Mouse (Mus musculus) midbrain, postnatal 0 days (tissue): ENCODE measurements around the gene Prdm16. TPM values are rescaled to one million over a fixed set of nuclear protein-coding genes. Genes with fewer than 3 reads are reported as not detected.

Source experiments
- ATAC-seq: fragments of 200-750 bp; cut with Nextera tagmentation; 2 replicates; pipeline ENCODE4 v1.8.0; 2017; ENCODE audit warnings: moderate number of reproducible peaks, mild to moderate bottlenecking, moderate TSS enrichment, moderate library complexity; ENCODE audit not compliant: low FRiP score
- DNase-seq: peaks from one replicate; pipeline ENCODE4 v3.0.0-alpha.2; 2015; ENCODE audit warnings: low spot score
- H3K27ac ChIP-seq: fragments of 300-500 bp; sonication (generic); 2 replicates; pipeline ENCODE4 v1.5.1; 2014; ENCODE audit warnings: low read depth, mild to moderate bottlenecking, low read length, mixed read lengths
- H3K27me3 ChIP-seq: fragments of 300-500 bp; sonication (generic); 2 replicates; pipeline ENCODE4 v1.6.1; 2014; ENCODE audit warnings: low read length, control low read depth, mixed read lengths; ENCODE audit not compliant: insufficient read depth
- H3K36me3 ChIP-seq: fragments of 300-500 bp; sonication (generic); 2 replicates; pipeline ENCODE4 v1.6.1; 2014; ENCODE audit warnings: low read length, control low read depth, mixed read lengths; ENCODE audit not compliant: insufficient read depth
- H3K4me1 ChIP-seq: fragments of 300-500 bp; sonication (generic); 2 replicates; pipeline ENCODE4 v1.6.1; 2014; ENCODE audit warnings: mild to moderate bottlenecking, control low read depth, antibody characterized with exemption, low read length, mixed read lengths; ENCODE audit not compliant: insufficient read depth
- H3K4me2 ChIP-seq: fragments of 300-500 bp; sonication (generic); 2 replicates; pipeline ENCODE4 v1.6.1; 2014; ENCODE audit warnings: low read depth, mild to moderate bottlenecking, low read length, mixed read lengths; ENCODE audit not compliant: poor library complexity, severe bottlenecking
- H3K4me3 ChIP-seq: fragments of 300-500 bp; sonication (generic); 2 replicates; pipeline ENCODE4 v1.5.1; 2014; ENCODE audit warnings: low read depth, mild to moderate bottlenecking, low read length, moderate library complexity
- H3K9ac ChIP-seq: fragments of 300-500 bp; sonication (generic); replicated peaks from 2 replicates; pipeline ENCODE4 v1.6.1; 2014; ENCODE audit warnings: mild to moderate bottlenecking, low read length, moderate library complexity, mixed read lengths; ENCODE audit not compliant: poor library complexity, severe bottlenecking
- H3K9me3 ChIP-seq: fragments of 300-500 bp; sonication (generic); 2 replicates; pipeline ENCODE4 v1.6.1; 2016; ENCODE audit warnings: low read length, control low read depth
- CTCF ChIP-seq: IDR thresholded peaks from 2 replicates; pipeline ENCODE4 v1.5.1; 2016; ENCODE audit warnings: antibody characterized with exemption, mild to moderate bottlenecking
- whole genome bisulfite sequencing: fragments of 180-500 bp; shearing (Covaris S2); extraction: QIAGEN DNeasy Blood & Tissue Kit; methylation state at CpG from one replicate; pipeline ENCODE4 v1.1.7; 2014; 5-methylcytosine and 5-hydroxymethylcytosine counted together
- polyA plus RNA-seq: library from polyadenylated mRNA; unstranded; fragments of >200 nt; fragmentation: Nextera tagmentation; extraction: Ambion mirVana; gene quantifications from 2 replicates; pipeline ENCODE4 v1.2.1, GENCODE M21; 2015
- total RNA-seq: library from RNA; depleted of rRNA; stranded (reverse); fragments of >200 nt; gene quantifications from 2 replicates; pipeline ENCODE4 v1.2.3, GENCODE M21; 2014

Prdm16 gene
- total and polyA plus RNA-seq, 2 experiments from 2014 or later: 9.3 to 10.7 TPM

DNA sequence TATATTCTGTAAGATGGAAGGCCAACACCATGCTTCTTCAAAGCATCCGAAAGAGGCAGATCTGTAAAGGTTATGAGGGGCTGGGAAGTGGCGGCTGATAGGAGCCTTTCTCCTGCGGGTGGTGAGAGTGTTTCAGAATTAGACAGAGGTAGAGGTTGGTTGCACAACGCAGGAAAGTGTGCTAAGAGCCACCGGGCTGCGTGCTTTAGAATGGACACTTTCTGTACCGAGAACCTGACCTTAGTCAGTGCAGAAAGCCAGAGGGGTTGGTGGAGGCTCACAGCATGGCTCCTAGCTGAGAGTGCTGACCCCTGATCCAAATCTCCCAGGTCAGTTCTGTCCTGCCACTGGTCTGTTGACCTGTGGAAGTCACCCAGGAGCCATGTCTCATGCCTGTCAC lies 106.3 kb downstream of the Prdm16 start:
- WGBS: 72% methylated on average over 7 of the region's 7 CpGs
- H3K4me1 ChIP-seq: no peaks in the 10 kb centered on the region
- no peak overlapping the region for H3K4me2 ChIP-seq

DNA sequence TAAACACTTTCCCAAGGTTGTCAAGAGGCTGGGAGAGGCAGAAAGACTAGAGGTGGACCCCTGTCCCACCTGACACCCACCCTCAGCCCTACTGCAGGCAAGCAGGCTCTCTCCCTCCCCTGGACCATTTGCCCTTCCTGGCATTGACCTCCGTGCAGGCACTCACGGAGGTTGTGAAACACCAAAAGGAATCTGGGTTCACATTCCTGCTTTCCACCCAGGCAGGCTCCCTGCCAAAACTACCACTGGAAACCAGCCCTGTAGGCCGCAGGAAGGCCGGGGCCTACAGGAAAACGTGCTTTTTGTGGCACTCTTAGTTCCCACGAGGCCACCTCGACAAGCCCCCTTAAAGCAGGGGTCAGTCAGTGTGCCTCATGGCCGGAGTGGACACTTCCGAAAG lies 109.2 kb downstream of the Prdm16 start:
- TF ChIP-seq CTCF: no peak
- no peak for ATAC-seq
- H3K9me3 ChIP-seq: no peaks in the 10 kb centered on the region
- no peak for DNase-seq
- 72% methylated on average over 9 of the region's 9 CpGs for WGBS
- H3K9ac ChIP-seq: no peak overlapping the region
- H3K27me3 ChIP-seq: no peaks in the 10 kb centered on the region
- H3K4me1 ChIP-seq: no peaks in the 10 kb centered on the region
- no peaks in the 10 kb centered on the region for H3K36me3 ChIP-seq
- H3K4me2 ChIP-seq: no peak overlapping the region
- H3K27ac ChIP-seq: no peak overlapping the region
- H3K4me3 ChIP-seq: no peak overlapping the region

More for the DNA sequence above, 106.3 kb downstream of the Prdm16 start:
- no peak for ATAC-seq
- H3K27me3 ChIP-seq: no peaks in the 10 kb centered on the region
- no peaks in the 10 kb centered on the region for H3K9me3 ChIP-seq
- H3K27ac ChIP-seq: no peak overlapping the region
- H3K9ac ChIP-seq: no peak overlapping the region
- no peak for TF ChIP-seq CTCF
- no peak for DNase-seq
- no peak overlapping the region for H3K4me3 ChIP-seq
- no peaks in the 10 kb centered on the region for H3K36me3 ChIP-seq

GRCm38 (mm10) chr4:154526351-154526786 lies 110.3 kb downstream of the Prdm16 start:
- no peak for ATAC-seq

DNA sequence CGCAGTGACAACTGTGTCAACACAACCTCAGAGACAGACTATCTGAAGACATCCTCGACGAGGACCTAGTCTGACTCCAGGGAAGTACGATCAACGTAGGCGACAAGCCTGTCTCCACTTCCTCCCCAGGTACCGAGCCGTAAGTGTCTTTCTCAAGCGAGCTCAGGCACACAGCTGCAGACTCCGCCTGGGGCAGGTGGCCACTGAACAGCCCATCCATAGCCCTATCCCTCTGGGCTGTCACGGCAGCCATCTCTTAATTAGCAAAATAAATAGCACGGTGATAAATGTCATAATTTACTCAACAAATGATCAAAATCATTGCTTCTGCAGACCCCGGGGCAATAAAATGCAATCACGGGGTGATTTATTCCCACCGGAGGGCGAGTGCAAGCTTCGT lies 112.8 kb downstream of the Prdm16 start:
- Histone ChIP-seq H3K27me3 (peaks cover 5% of the 10 kb centered on the region; the same call in 1 of the 2 replicates), H3K36me3 (no peaks in the 10 kb centered on the region), H3K9ac (no peak overlapping the region), H3K4me1 (no peaks in the 10 kb centered on the region; the same call in 1 of the 2 replicates), H3K9me3 (no peaks in the 10 kb centered on the region), H3K27ac (no peak overlapping the region), H3K4me3 (no peak overlapping the region), H3K4me2 (no peak overlapping the region)
- 48% methylated on average over 17 of the region's 17 CpGs for WGBS
- DNase-seq: no peak
- no peak for TF ChIP-seq CTCF
- no peak for ATAC-seq

More at GRCm38 (mm10) chr4:154526351-154526786, 110.3 kb downstream of the Prdm16 start:
- Histone ChIP-seq H3K4me1 (no peaks in the 10 kb centered on the region), H3K27me3 (no peaks in the 10 kb centered on the region), H3K9me3 (no peaks in the 10 kb centered on the region), H3K36me3 (no peaks in the 10 kb centered on the region), H3K4me2 (no peak overlapping the region), H3K27ac (no peak overlapping the region), H3K4me3 (no peak overlapping the region), H3K9ac (no peak overlapping the region)
- DNase-seq: no peak
- WGBS: 81% methylated on average over 6 of the region's 6 CpGs
- TF ChIP-seq CTCF: no peak

DNA sequence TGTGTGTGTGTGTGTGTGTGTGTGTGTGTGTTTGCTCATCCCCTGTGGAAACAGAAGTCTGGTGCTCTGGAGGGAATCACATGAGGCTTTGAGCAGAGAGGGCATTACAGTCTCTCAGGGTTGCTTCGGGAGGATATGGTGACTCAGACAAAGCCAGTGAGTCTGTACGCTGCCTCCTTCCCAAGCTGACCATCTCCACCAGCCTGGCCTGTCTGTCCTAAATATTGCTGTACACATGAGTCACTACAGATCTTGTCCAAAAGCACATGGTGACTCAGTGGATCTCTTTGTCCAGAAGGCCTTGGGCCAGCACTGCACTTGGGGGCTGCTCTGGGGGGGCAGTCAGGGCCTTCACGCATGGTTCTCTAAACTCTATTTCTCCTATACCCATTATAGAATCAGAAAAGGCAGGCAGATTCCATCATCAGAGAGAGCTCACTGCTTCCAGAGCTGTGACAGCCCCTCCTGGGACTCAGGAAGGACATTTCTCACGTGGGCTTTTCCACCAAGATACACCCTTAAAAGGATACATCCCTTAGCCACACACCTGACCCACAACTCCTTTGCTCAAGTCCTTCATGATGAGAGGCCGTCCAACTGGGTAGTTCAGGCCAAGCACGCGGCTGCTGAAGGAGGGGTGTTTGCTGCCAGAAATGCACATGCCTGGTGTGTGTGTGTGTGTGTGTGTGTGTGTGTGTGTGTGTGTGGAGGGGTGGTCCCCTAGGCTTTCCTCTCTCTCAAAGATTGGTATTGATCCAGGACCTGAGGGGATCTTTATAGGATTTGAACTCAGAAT lies 114.6 kb downstream of the Prdm16 start:
- no peaks in the 10 kb centered on the region for H3K36me3 ChIP-seq
- H3K4me2 ChIP-seq: no peak overlapping the region
- H3K4me3 ChIP-seq: no peak overlapping the region
- DNase-seq (no peak), ATAC-seq (no peak)
- no peaks in the 10 kb centered on the region for H3K9me3 ChIP-seq
- no peak overlapping the region for H3K27ac ChIP-seq
- H3K27me3 ChIP-seq: peaks cover 5% of the 10 kb centered on the region; the same call in 1 of the 2 replicates
- 85% methylated on average over 7 of the region's 7 CpGs for WGBS
- no peak for TF ChIP-seq CTCF
- no peaks in the 10 kb centered on the region; the same call in 1 of the 2 replicates for H3K4me1 ChIP-seq
- no peak overlapping the region for H3K9ac ChIP-seq

DNA sequence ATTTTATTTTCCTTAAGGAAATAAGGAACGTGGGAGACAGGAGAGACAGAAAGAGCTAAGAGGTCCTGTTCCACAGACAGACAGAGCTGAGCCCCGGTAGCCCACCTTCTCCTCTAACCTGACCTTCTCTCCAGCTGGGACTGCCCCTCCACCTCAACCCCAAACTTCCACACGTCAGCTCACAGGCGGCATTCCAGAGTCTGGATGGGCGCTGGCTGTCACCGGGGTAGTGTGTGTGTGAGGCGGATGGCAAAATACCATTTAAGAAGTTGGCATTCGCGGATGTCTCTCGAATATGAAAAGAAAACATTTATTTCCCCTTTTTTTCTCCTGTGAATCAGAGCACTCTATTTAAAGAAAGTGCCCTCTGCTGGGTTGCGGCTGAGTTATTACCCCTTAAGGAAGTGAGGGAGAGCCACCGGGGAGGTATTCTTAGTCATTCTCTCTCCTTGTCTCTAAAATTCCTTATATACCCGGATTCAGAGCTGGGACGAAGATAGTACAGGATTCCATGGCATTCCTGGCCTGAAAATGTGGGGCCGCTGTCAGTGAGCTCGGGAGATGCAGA lies 117.1 kb downstream of the Prdm16 start:
- H3K4me2 ChIP-seq: no peak overlapping the region
- TF ChIP-seq CTCF: no peak
- ATAC-seq: no peak

More for the DNA sequence above, 117.1 kb downstream of the Prdm16 start:
- WGBS: 79% methylated on average over 16 of the region's 16 CpGs
- H3K36me3 ChIP-seq: no peaks in the 10 kb centered on the region
- H3K27ac ChIP-seq: no peak overlapping the region
- DNase-seq: no peak
- H3K9me3 ChIP-seq: no peaks in the 10 kb centered on the region
- no peak overlapping the region for H3K4me3 ChIP-seq
- H3K4me1 ChIP-seq: no peaks in the 10 kb centered on the region; the same call in 1 of the 2 replicates
- no peak overlapping the region for H3K9ac ChIP-seq
- peaks cover 9% of the 10 kb centered on the region; the same call in 1 of the 2 replicates for H3K27me3 ChIP-seq
